Comparison of ENCODE assay signal across 8 mouse cellular contexts in genomic region chr7:120679023-120679422, GRCm38 (mm10). TPM values are rescaled to one million over a fixed set of nuclear protein-coding genes. Genes with fewer than 3 reads are reported as not detected.
DNase-seq lines count a peak whose midpoint lies in the region; ATAC-seq lines count a peak whose summit lies in the region.

No protein-coding gene starts in this region.

- H3K4me2 ChIP-seq in kidney, embryonic 16.5 days (replicated peaks; ENCODE audit: low read depth, low read length): peak overlapping the region; percentile 87
- H3K4me2 ChIP-seq in forebrain, embryonic 11.5 days (ENCODE audit: low read depth, low read length, severe bottlenecking): peak overlapping the region; percentile 80; the same call in 1 of the 2 replicates
- peak overlapping the region; percentile 95 for H3K4me2 ChIP-seq in liver, embryonic 11.5 days
- peak overlapping the region; percentile 88 for H3K4me2 ChIP-seq in neural tube, embryonic 15.5 days

- 47% methylated on average over 8 of the region's 8 CpGs for WGBS in kidney, embryonic 16.5 days
- 76% methylated on average over 8 of the region's 8 CpGs for WGBS in forebrain, embryonic 11.5 days
- 39% methylated on average over 8 of the region's 8 CpGs for WGBS in liver, embryonic 11.5 days
- 60% methylated on average over 8 of the region's 8 CpGs for WGBS in neural tube, embryonic 15.5 days

- DNase-seq in kidney, adult 9 months: no peak
- no peak for DNase-seq in forebrain, embryonic 11.5 days (ENCODE audit: low spot score)
- no peak for DNase-seq in liver, embryonic 11.5 days (ENCODE audit: low spot score)
- no peak for DNase-seq in spleen, adult 18-20 months
- DNase-seq in ovary, adult 18-20 months (ENCODE audit: low spot score): no peak
- no peak for DNase-seq in spleen, postnatal 14 days (ENCODE audit: low spot score in 2 of 2)

- H3K4me1 ChIP-seq in kidney, embryonic 16.5 days (ENCODE audit: insufficient read depth, low read length): peaks cover 28% of the 10 kb centered on the region
- H3K4me1 ChIP-seq in forebrain, embryonic 11.5 days (replicated peaks; ENCODE audit: control insufficient read depth, insufficient read depth, low read length): 0 out of 2 replicates have a peak, but pooled peaks cover 2% of the 10 kb centered on the region
- peaks cover 47% of the 10 kb centered on the region for H3K4me1 ChIP-seq in liver, embryonic 11.5 days (replicated peaks; ENCODE audit: control insufficient read depth, insufficient read depth, low read length)
- peaks cover 47% of the 10 kb centered on the region for H3K4me1 ChIP-seq in neural tube, embryonic 15.5 days

- peak overlapping the region; percentile 87 for H3K9ac ChIP-seq in kidney, embryonic 16.5 days (replicated peaks; ENCODE audit: low read length)
- no peak overlapping the region for H3K9ac ChIP-seq in forebrain, embryonic 11.5 days (ENCODE audit: low read length)
- peak overlapping the region; percentile 48 for H3K9ac ChIP-seq in liver, embryonic 11.5 days (ENCODE audit: low read depth, low read length)
- H3K9ac ChIP-seq in neural tube, embryonic 15.5 days (replicated peaks): 0 out of 2 replicates have a peak overlapping the region, but pooled peaks have one; percentile 88

- no peak for ATAC-seq in kidney, embryonic 16.5 days (ENCODE audit: low FRiP score, low TSS enrichment)
- no peak for ATAC-seq in forebrain, embryonic 11.5 days (replicated peaks; ENCODE audit: low FRiP score)
- ATAC-seq in liver, embryonic 11.5 days (replicated peaks; ENCODE audit: low FRiP score): no peak
- ATAC-seq in neural tube, embryonic 15.5 days (ENCODE audit: low FRiP score): no peak

- no peaks in the 10 kb centered on the region for H3K36me3 ChIP-seq in kidney, embryonic 16.5 days (ENCODE audit: insufficient read depth, low read length)
- no peaks in the 10 kb centered on the region for H3K36me3 ChIP-seq in forebrain, embryonic 11.5 days (ENCODE audit: control insufficient read depth, insufficient read depth, low read length)
- no peaks in the 10 kb centered on the region for H3K36me3 ChIP-seq in liver, embryonic 11.5 days (ENCODE audit: control insufficient read depth, insufficient read depth, low read length)
- no peaks in the 10 kb centered on the region for H3K36me3 ChIP-seq in neural tube, embryonic 15.5 days

- H3K27me3 ChIP-seq in kidney, embryonic 16.5 days (ENCODE audit: insufficient read depth, low read length): no peaks in the 10 kb centered on the region
- no peaks in the 10 kb centered on the region for H3K27me3 ChIP-seq in forebrain, embryonic 11.5 days (ENCODE audit: control insufficient read depth, insufficient read depth, low read length)
- H3K27me3 ChIP-seq in liver, embryonic 11.5 days (replicated peaks; ENCODE audit: control insufficient read depth, insufficient read depth, low read length): no peaks in the 10 kb centered on the region
- H3K27me3 ChIP-seq in neural tube, embryonic 15.5 days (replicated peaks): no peaks in the 10 kb centered on the region

- H3K27ac ChIP-seq in kidney, embryonic 16.5 days (ENCODE audit: low read length): no peak overlapping the region
- no peak overlapping the region for H3K27ac ChIP-seq in forebrain, embryonic 11.5 days (ENCODE audit: low read depth, low read length)
- H3K27ac ChIP-seq in liver, embryonic 11.5 days (ENCODE audit: low read depth, low read length): no peak overlapping the region
- H3K27ac ChIP-seq in neural tube, embryonic 15.5 days (replicated peaks): no peak overlapping the region

- no peaks in the 10 kb centered on the region for H3K9me3 ChIP-seq in kidney, embryonic 16.5 days (ENCODE audit: low read length)
- no peaks in the 10 kb centered on the region for H3K9me3 ChIP-seq in forebrain, embryonic 11.5 days (ENCODE audit: control insufficient read depth, low read length)
- no peaks in the 10 kb centered on the region for H3K9me3 ChIP-seq in liver, embryonic 11.5 days (ENCODE audit: control insufficient read depth, low read length)
- no peaks in the 10 kb centered on the region for H3K9me3 ChIP-seq in neural tube, embryonic 15.5 days (replicated peaks)

- peak overlapping the region; percentile 91 for H3K4me3 ChIP-seq in kidney, embryonic 16.5 days (ENCODE audit: low read length)
- no peak overlapping the region; the same call in 1 of the 2 replicates for H3K4me3 ChIP-seq in forebrain, embryonic 11.5 days (ENCODE audit: low read depth, low read length)
- H3K4me3 ChIP-seq in liver, embryonic 11.5 days (ENCODE audit: low read depth, low read length): peak overlapping the region; percentile 91
- H3K4me3 ChIP-seq in neural tube, embryonic 15.5 days (replicated peaks): peak overlapping the region; percentile 88

RNA-seq across cellular contexts. Expression of gene Mosmo, which starts 1.6 kb away (rescaled TPM):
- 8.2 and 10.1 TPM in 2 replicates for polyA plus RNA-seq in kidney, embryonic 16.5 days (2015; fragmentation: Nextera tagmentation; extraction: Ambion mirVana)
- 14.1 and 16.6 TPM in 2 replicates for polyA plus RNA-seq in forebrain, embryonic 11.5 days (2014; fragmentation: Nextera tagmentation; extraction: Ambion mirVana)
- polyA plus RNA-seq in liver, embryonic 11.5 days (2014; fragmentation: Nextera tagmentation; extraction: Ambion mirVana): 11.3 and 12.7 TPM in 2 replicates
- 11.2 and 11.8 TPM in 2 replicates for polyA plus RNA-seq in neural tube, embryonic 15.5 days (2015; fragmentation: Nextera tagmentation; extraction: Ambion mirVana)

RNA-seq across cellular contexts. Expression of gene Pdzd9, which starts 8.9 kb away (rescaled TPM):
- polyA plus RNA-seq in kidney, embryonic 16.5 days (2015; fragmentation: Nextera tagmentation; extraction: Ambion mirVana): 0.49 and 0.51 TPM in 2 replicates
- 0.39 and 0.60 TPM in 2 replicates for polyA plus RNA-seq in forebrain, embryonic 11.5 days (2014; fragmentation: Nextera tagmentation; extraction: Ambion mirVana)
- 0.23 and 0.29 TPM in 2 replicates for polyA plus RNA-seq in liver, embryonic 11.5 days (2014; fragmentation: Nextera tagmentation; extraction: Ambion mirVana)
- polyA plus RNA-seq in neural tube, embryonic 15.5 days (2015; fragmentation: Nextera tagmentation; extraction: Ambion mirVana): 0.40 and 0.42 TPM in 2 replicates

RNA-seq across cellular contexts. Expression of gene Uqcrc2, which starts 44.0 kb away (rescaled TPM):
- polyA plus RNA-seq in kidney, embryonic 16.5 days (2015; fragmentation: Nextera tagmentation; extraction: Ambion mirVana): 261 and 273 TPM in 2 replicates
- polyA plus RNA-seq in forebrain, embryonic 11.5 days (2014; fragmentation: Nextera tagmentation; extraction: Ambion mirVana): 182 and 203 TPM in 2 replicates
- 232 and 235 TPM in 2 replicates for polyA plus RNA-seq in liver, embryonic 11.5 days (2014; fragmentation: Nextera tagmentation; extraction: Ambion mirVana)
- polyA plus RNA-seq in neural tube, embryonic 15.5 days (2015; fragmentation: Nextera tagmentation; extraction: Ambion mirVana): 244 and 245 TPM in 2 replicates
